Mouse (Mus musculus): ENCODE results near the gene Unc45a.
"Not testable (repeated sequence)": the region's sequence is repeated elsewhere in the genome, so short reads cannot be mapped to it uniquely, and the experiment has no call there.

Gene Unc45a

GRCm38 (mm10) chr7:80325292-80325868, 15.4 kb downstream of the Unc45a start:
- no peak for DNase-seq (ENCODE audit: low read depth, low spot score)

- DNase-seq (ENCODE audit: low read depth, low spot score), result not testable (repeated sequence)
Measured at GRCm38 (mm10) chr7:80324816-80325119, 16.0 kb downstream of the Unc45a start.

GRCm38 (mm10) chr7:80324043-80324815, 16.6 kb downstream of the Unc45a start, which contains the start of gene Rccd1:
TSS of gene Rccd1 (minus strand) at chr7:80324454.
- peak; percentile 95 for DNase-seq (ENCODE audit: low read depth, low spot score)

- DNase-seq (ENCODE audit: low read depth, low spot score), result no peak
Measured at GRCm38 (mm10) chr7:80323336-80323735, 17.5 kb downstream of the Unc45a start.

- DNase-seq (ENCODE audit: low read depth, low spot score), result no peak
Measured at GRCm38 (mm10) chr7:80319846-80320496, 20.8 kb downstream of the Unc45a start.

- DNase-seq (ENCODE audit: low read depth, low spot score), result no peak
Measured at GRCm38 (mm10) chr7:80318670-80319069, 22.1 kb downstream of the Unc45a start.

- DNase-seq (ENCODE audit: low read depth, low spot score), result no peak
Measured at GRCm38 (mm10) chr7:80317439-80318115, 23.2 kb downstream of the Unc45a start.

- DNase-seq (ENCODE audit: low read depth, low spot score), result no peak
Measured at GRCm38 (mm10) chr7:80315733-80316132, 25.1 kb downstream of the Unc45a start.

- DNase-seq (ENCODE audit: low read depth, low spot score), result no peak
Measured at GRCm38 (mm10) chr7:80310771-80311170, 30.0 kb downstream of the Unc45a start.

- no peak for DNase-seq (ENCODE audit: low read depth, low spot score)
Measured at GRCm38 (mm10) chr7:80307766-80308165, 33.0 kb downstream of the Unc45a start.

GRCm38 (mm10) chr7:80301522-80301921, 39.3 kb downstream of the Unc45a start:
- no peak for DNase-seq (ENCODE audit: low read depth, low spot score)

- no peak for DNase-seq (ENCODE audit: low read depth, low spot score)
Measured at GRCm38 (mm10) chr7:80299568-80299967, 41.2 kb downstream of the Unc45a start.

GRCm38 (mm10) chr7:80298754-80299153, 42.1 kb downstream of the Unc45a start:
- no peak for DNase-seq (ENCODE audit: low read depth, low spot score)

GRCm38 (mm10) chr7:80297041-80297440, 43.8 kb downstream of the Unc45a start:
- DNase-seq (ENCODE audit: low read depth, low spot score), result no peak

- DNase-seq (ENCODE audit: low read depth, low spot score), result no peak
Measured at GRCm38 (mm10) chr7:80296462-80296861, 44.3 kb downstream of the Unc45a start.

- DNase-seq (ENCODE audit: low read depth, low spot score), result peak; percentile 24
Measured at GRCm38 (mm10) chr7:80294764-80295648, 45.8 kb downstream of the Unc45a start.

- DNase-seq (ENCODE audit: low read depth, low spot score), result peak; percentile 98
Measured at GRCm38 (mm10) chr7:80294062-80294763, 46.6 kb downstream of the Unc45a start, which contains the start of gene Prc1. TSS of gene Prc1 (plus strand) at chr7:80294450.

- no peak for DNase-seq (ENCODE audit: low read depth, low spot score)
Measured at GRCm38 (mm10) chr7:80287736-80288135, 53.1 kb downstream of the Unc45a start.

- DNase-seq (ENCODE audit: low read depth, low spot score), result no peak
Measured at GRCm38 (mm10) chr7:80285725-80286124, 55.1 kb downstream of the Unc45a start.

GRCm38 (mm10) chr7:80284391-80284790, 56.4 kb downstream of the Unc45a start:
- DNase-seq (ENCODE audit: low read depth, low spot score), result no peak

Measured in forelimb bud, embryonic 11.5 days (tissue).